Mouse (Mus musculus): ENCODE data around the gene Olfr448.

GRCm38 (mm10) chr6:42890141-42890540, at the start of gene Olfr448:
- TF ChIP-seq CTCF (IDR thresholded peaks at IDR 0.05; ENCODE audit: low read depth, low read length) (no peak), POLR2A (IDR thresholded peaks at IDR 0.05; ENCODE audit: insufficient read depth, low read length) (no peak)

All from ES-Bruce4 (cell line).